Mouse (Mus musculus) myocyte (in vitro differentiated cells): ENCODE data around the gene Med24. TPM values are rescaled to one million over a fixed set of nuclear protein-coding genes. Genes with fewer than 3 reads are reported as not detected.

Experiments used
- H3K27me3 ChIP-seq: one replicate; pipeline ENCODE4 v1.6.1; 2011; ENCODE audit not compliant: control insufficient read depth, insufficient read depth, insufficient read length
- H3K36me3 ChIP-seq: one replicate; pipeline ENCODE4 v1.6.1; 2011; ENCODE audit not compliant: control insufficient read depth, insufficient read depth
- H3K4me2 ChIP-seq: one replicate; pipeline ENCODE4 v1.6.1; 2011; ENCODE audit warnings: low read depth, control low read depth
- H3K4me3 ChIP-seq: one replicate; pipeline ENCODE4 v1.5.1; 2011; ENCODE audit warnings: mild to moderate bottlenecking, control low read depth, moderate library complexity
- H3K79me2 ChIP-seq: one replicate; pipeline ENCODE4 v1.6.1; 2011; ENCODE audit not compliant: control insufficient read depth, insufficient read depth
- H3ac ChIP-seq: one replicate; pipeline ENCODE4 v1.6.1; 2011; ENCODE audit not compliant: control insufficient read depth, insufficient read length
- CEBPB ChIP-seq: IDR thresholded peaks from 2 replicates; pipeline ENCODE4 v1.6.1; 2011; ENCODE audit warnings: mild to moderate bottlenecking, moderate library complexity; ENCODE audit not compliant: poor library complexity, insufficient read depth, severe bottlenecking
- E2F4 ChIP-seq: IDR thresholded peaks from one replicate; pipeline ENCODE4 v1.6.1; 2011; ENCODE audit warnings: mild to moderate bottlenecking, control low read depth, moderate library complexity; ENCODE audit not compliant: insufficient read depth
- MAX ChIP-seq: IDR thresholded peaks from one replicate; pipeline ENCODE4 v1.6.1; 2011; ENCODE audit warnings: low read depth, mild to moderate bottlenecking, control low read depth
- MYOD1 ChIP-seq, 3 experiments: IDR thresholded peaks; one replicate each; pipeline ENCODE4 v1.6.1; 2011; ENCODE audit warnings: control low read depth in 2 of 3, low read depth in 2 of 3, mild to moderate bottlenecking in 2 of 3, moderate library complexity in 1 of 3; ENCODE audit not compliant: insufficient read length in 2 of 3, control insufficient read depth in 1 of 3
- MYOG ChIP-seq, 3 experiments: IDR thresholded peaks; one replicate each; pipeline ENCODE4 v1.6.1; 2011; ENCODE audit warnings: control low read depth in 2 of 3, low read depth in 2 of 3, mild to moderate bottlenecking in 2 of 3; ENCODE audit not compliant: insufficient read length in 2 of 3, control insufficient read depth in 1 of 3, insufficient read depth in 1 of 3
- POLR2A ChIP-seq: IDR thresholded peaks from one replicate; pipeline ENCODE4 v1.6.1; 2011; ENCODE audit warnings: low read depth, mild to moderate bottlenecking, control low read depth, moderate library complexity; ENCODE audit not compliant: insufficient read length
- POLR2AphosphoS2 ChIP-seq: IDR thresholded peaks from one replicate; pipeline ENCODE4 v1.6.1; 2011; ENCODE audit warnings: low read depth, control low read depth; ENCODE audit not compliant: insufficient read length
- REST ChIP-seq: IDR thresholded peaks from one replicate; pipeline ENCODE4 v1.6.1; 2011; ENCODE audit warnings: mild to moderate bottlenecking, control low read depth, moderate library complexity; ENCODE audit not compliant: insufficient read depth, insufficient read length
- SRF ChIP-seq: IDR thresholded peaks from one replicate; pipeline ENCODE4 v1.6.1; 2011; ENCODE audit warnings: low read depth; ENCODE audit not compliant: control insufficient read depth, insufficient read length
- TCF12 ChIP-seq: IDR thresholded peaks from one replicate; pipeline ENCODE4 v1.6.1; 2011; ENCODE audit warnings: mild to moderate bottlenecking, control low read depth; ENCODE audit not compliant: poor library complexity, insufficient read depth, severe bottlenecking
- TCF3 ChIP-seq: IDR thresholded peaks from one replicate; pipeline ENCODE4 v1.6.1; 2011; ENCODE audit warnings: low read depth, control low read depth; ENCODE audit not compliant: insufficient read length
- USF1 ChIP-seq: IDR thresholded peaks from one replicate; pipeline ENCODE4 v1.6.1; 2011; ENCODE audit warnings: low read depth, mild to moderate bottlenecking, control low read depth, moderate library complexity
- polyA plus RNA-seq: library from polyadenylated mRNA; unstranded; fragments of >200 nt; fragmentation: generic; extraction: Trizol; gene quantifications from one replicate; pipeline ENCODE4 v1.2.1, GENCODE M21; 2012; ENCODE audit warnings: missing spikeins

Gene Med24
- polyA plus RNA-seq, 1 experiment, result 32.5 TPM

DNA sequence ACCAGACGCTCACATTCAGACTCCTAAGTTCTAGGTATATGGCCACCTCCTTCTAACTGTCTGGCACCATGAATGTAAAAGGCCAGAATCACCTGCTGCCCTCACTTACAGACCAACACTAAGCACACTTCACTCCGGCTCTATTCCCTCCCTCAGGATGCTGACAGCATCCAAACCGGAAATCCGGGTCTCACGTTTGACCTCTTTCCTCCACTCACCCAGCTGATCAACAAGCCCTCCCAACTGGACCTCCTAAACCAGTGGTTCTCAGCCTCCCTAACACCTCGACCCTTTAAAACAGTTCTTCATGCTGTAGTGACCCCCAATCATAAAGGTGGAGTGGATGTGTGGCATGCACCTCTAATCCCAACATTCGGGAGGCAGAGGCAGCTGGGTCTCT is 6.1 kb downstream of the Med24 start:
- Histone ChIP-seq H3K79me2 (no peaks in the 10 kb centered on the region), H3K4me2 (no peak overlapping the region), H3ac (no peak overlapping the region), H3K4me3 (no peak overlapping the region), H3K36me3 (peaks cover 10% of the 10 kb centered on the region), H3K27me3 (no peaks in the 10 kb centered on the region)
- TF ChIP-seq MYOD1 (IDR thresholded peaks at IDR 0.05; ENCODE audit: control insufficient read depth in 1 of 3, insufficient read length in 2 of 3, low read depth in 2 of 3), result no peak
- TF ChIP-seq CEBPB, result no peak
- TF ChIP-seq REST, result no peak
- no peak for TF ChIP-seq SRF
- no peak for TF ChIP-seq POLR2AphosphoS2
- no peak for TF ChIP-seq MAX
- no peak for TF ChIP-seq E2F4
- no peak for TF ChIP-seq POLR2A
- TF ChIP-seq USF1, result no peak
- TF ChIP-seq MYOG (IDR thresholded peaks at IDR 0.05; ENCODE audit: control insufficient read depth in 1 of 3, insufficient read depth in 1 of 3, insufficient read length in 2 of 3, low read depth in 2 of 3), result no peak
- TF ChIP-seq TCF12, result no peak
- TF ChIP-seq TCF3, result no peak

DNA sequence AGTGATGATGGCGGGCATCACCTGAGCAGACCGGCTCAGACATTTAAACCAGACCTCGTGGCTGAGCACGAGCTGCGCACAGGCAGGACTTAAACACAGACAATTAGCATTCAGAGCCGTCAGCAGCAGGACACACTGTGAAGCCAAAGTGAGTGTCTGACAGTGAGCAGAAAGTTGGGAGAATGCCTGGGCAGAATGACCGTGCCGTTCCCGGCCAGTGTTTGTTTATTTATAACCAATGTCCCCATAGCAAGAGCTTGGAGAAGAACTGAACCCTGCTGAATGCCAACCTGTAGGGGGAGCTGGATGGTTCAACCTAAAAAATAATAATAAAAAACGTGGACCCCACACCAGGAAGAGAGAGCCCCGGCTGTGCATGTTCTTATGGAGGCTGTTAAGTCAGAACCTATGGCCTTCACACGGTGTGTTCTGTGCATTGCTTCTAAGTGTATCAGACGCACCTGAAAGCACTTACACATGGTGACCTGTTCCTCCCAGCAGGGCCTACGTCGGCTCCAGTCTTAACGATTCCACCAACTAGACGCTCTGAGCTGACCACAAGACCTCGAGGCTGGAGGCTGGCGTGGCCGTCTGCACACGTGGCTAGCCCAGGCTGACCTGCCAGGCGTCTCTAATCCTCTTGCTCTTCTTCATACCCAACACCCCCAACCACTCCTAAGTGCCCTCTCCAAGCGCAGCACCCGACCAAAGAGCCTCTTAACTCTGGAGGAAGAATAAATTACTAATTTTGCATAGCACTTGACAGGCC is 7.6 kb downstream of the Med24 start:
- H3K4me3 ChIP-seq, result no peak overlapping the region
- no peak for TF ChIP-seq POLR2AphosphoS2
- no peak for TF ChIP-seq MYOD1 (IDR thresholded peaks at IDR 0.05; ENCODE audit: control insufficient read depth in 1 of 3, insufficient read length in 2 of 3, low read depth in 2 of 3)
- TF ChIP-seq CEBPB, result no peak
- TF ChIP-seq TCF3, result no peak
- TF ChIP-seq MAX, result no peak
- no peak for TF ChIP-seq TCF12
- TF ChIP-seq REST, result no peak
- no peak for TF ChIP-seq MYOG (IDR thresholded peaks at IDR 0.05; ENCODE audit: control insufficient read depth in 1 of 3, insufficient read depth in 1 of 3, insufficient read length in 2 of 3, low read depth in 2 of 3)
- no peak for TF ChIP-seq SRF
- TF ChIP-seq POLR2A, result no peak
- TF ChIP-seq E2F4, result no peak
- TF ChIP-seq USF1, result no peak

GRCm38 (mm10) chr11:98720756-98721155 is 8.5 kb downstream of the Med24 start:
- Histone ChIP-seq H3K36me3 (no peaks in the 10 kb centered on the region), H3K4me2 (no peak overlapping the region), H3ac (no peak overlapping the region)

More for the DNA sequence above, 7.6 kb downstream of the Med24 start:
- H3K4me2 ChIP-seq, result no peak overlapping the region
- no peaks in the 10 kb centered on the region for H3K79me2 ChIP-seq
- H3ac ChIP-seq, result no peak overlapping the region
- H3K27me3 ChIP-seq, result no peaks in the 10 kb centered on the region
- H3K36me3 ChIP-seq, result no peaks in the 10 kb centered on the region

DNA sequence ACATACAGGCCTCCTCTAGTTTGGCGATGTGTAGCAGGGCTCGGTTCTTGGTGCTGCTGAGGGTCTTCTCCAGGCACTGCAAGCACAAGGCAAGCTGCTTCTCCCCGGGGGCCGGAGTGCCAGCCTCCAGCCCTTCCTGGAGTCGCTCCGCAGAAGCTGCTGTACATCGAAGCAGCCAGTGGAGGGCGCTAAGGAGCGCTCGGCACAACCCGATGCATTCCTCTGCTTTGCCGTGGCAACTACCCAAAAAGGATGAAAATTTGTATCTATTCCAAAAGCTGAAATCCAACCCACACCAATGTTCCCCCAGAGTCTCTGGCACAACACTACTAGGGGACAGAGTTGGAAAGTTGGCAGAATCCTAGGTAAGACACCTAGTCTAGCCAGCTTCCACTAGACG is 11.3 kb downstream of the Med24 start:
- Histone ChIP-seq H3K36me3 (peaks cover 6% of the 10 kb centered on the region), H3K4me3 (no peak overlapping the region)
- TF ChIP-seq MYOG (IDR thresholded peaks at IDR 0.05; ENCODE audit: control insufficient read depth in 1 of 3, insufficient read depth in 1 of 3, insufficient read length in 2 of 3, low read depth in 2 of 3), result no peak

More at GRCm38 (mm10) chr11:98720756-98721155, 8.5 kb downstream of the Med24 start:
- Histone ChIP-seq H3K79me2 (no peaks in the 10 kb centered on the region), H3K27me3 (no peaks in the 10 kb centered on the region), H3K4me3 (no peak overlapping the region)
- no peak for TF ChIP-seq MYOD1 (IDR thresholded peaks at IDR 0.05; ENCODE audit: control insufficient read depth in 1 of 3, insufficient read length in 2 of 3, low read depth in 2 of 3)
- no peak for TF ChIP-seq TCF12
- no peak for TF ChIP-seq SRF
- TF ChIP-seq E2F4, result no peak
- TF ChIP-seq USF1, result no peak
- no peak for TF ChIP-seq CEBPB
- no peak for TF ChIP-seq MAX
- TF ChIP-seq TCF3, result no peak
- no peak for TF ChIP-seq MYOG (IDR thresholded peaks at IDR 0.05; ENCODE audit: control insufficient read depth in 1 of 3, insufficient read depth in 1 of 3, insufficient read length in 2 of 3, low read depth in 2 of 3)
- TF ChIP-seq POLR2A, result no peak
- TF ChIP-seq REST, result no peak

GRCm38 (mm10) chr11:98715946-98716345 is 13.3 kb downstream of the Med24 start:
- Histone ChIP-seq H3K79me2 (no peaks in the 10 kb centered on the region), H3K4me3 (no peak overlapping the region), H3ac (no peak overlapping the region), H3K4me2 (no peak overlapping the region), H3K36me3 (peaks cover 6% of the 10 kb centered on the region), H3K27me3 (no peaks in the 10 kb centered on the region)
- TF ChIP-seq MAX (no peak), POLR2AphosphoS2 (no peak), CEBPB (no peak), USF1 (no peak), MYOD1 (IDR thresholded peaks at IDR 0.05; ENCODE audit: control insufficient read depth in 1 of 3, insufficient read length in 2 of 3, low read depth in 2 of 3) (no peak), TCF12 (no peak), E2F4 (no peak), POLR2A (no peak), TCF3 (no peak), SRF (no peak), REST (no peak), MYOG (IDR thresholded peaks at IDR 0.05; ENCODE audit: control insufficient read depth in 1 of 3, insufficient read depth in 1 of 3, insufficient read length in 2 of 3, low read depth in 2 of 3) (no peak)

More for the DNA sequence above, 11.3 kb downstream of the Med24 start:
- H3K79me2 ChIP-seq, result no peaks in the 10 kb centered on the region
- H3ac ChIP-seq, result no peak overlapping the region
- no peaks in the 10 kb centered on the region for H3K27me3 ChIP-seq
- H3K4me2 ChIP-seq, result no peak overlapping the region
